Mouse (Mus musculus) naive thymus-derived CD4-positive, alpha-beta T cell, adult 2 months (primary cell): ENCODE measurements around the gene Pitpnc1.

Experiments
- DNase-seq: peaks from one replicate; pipeline ENCODE4 v3.0.0-alpha.2; 2011; ENCODE audit warnings: low read depth

Pitpnc1 gene

GRCm38 (mm10) chr11:107233252-107233890, 237.1 kb downstream of the Pitpnc1 start:
- DNase-seq: no peak

GRCm38 (mm10) chr11:107230128-107230527, 240.4 kb downstream of the Pitpnc1 start:
- DNase-seq: no peak

- DNase-seq: no peak
Observed at GRCm38 (mm10) chr11:107226431-107226830, 244.1 kb downstream of the Pitpnc1 start.

- no peak for DNase-seq
Observed at GRCm38 (mm10) chr11:107226013-107226412, 244.5 kb downstream of the Pitpnc1 start.

- no peak for DNase-seq
Observed at GRCm38 (mm10) chr11:107225301-107225700, 245.2 kb downstream of the Pitpnc1 start.

GRCm38 (mm10) chr11:107223667-107224214, 246.8 kb downstream of the Pitpnc1 start:
- no peak for DNase-seq

- DNase-seq: no peak
Observed at GRCm38 (mm10) chr11:107223169-107223561, 247.3 kb downstream of the Pitpnc1 start.

- no peak for DNase-seq
Observed at GRCm38 (mm10) chr11:107222531-107223168, 247.8 kb downstream of the Pitpnc1 start.

- no peak for DNase-seq
Observed at GRCm38 (mm10) chr11:107215111-107215510, 255.4 kb downstream of the Pitpnc1 start.

- peak; percentile 78 for DNase-seq
Observed at GRCm38 (mm10) chr11:107213745-107214144, 256.8 kb downstream of the Pitpnc1 start.

GRCm38 (mm10) chr11:107209818-107210217, 260.7 kb downstream of the Pitpnc1 start:
- DNase-seq: no peak

GRCm38 (mm10) chr11:107201773-107202172, 268.7 kb downstream of the Pitpnc1 start:
- no peak for DNase-seq

GRCm38 (mm10) chr11:107199281-107199680, 271.2 kb downstream of the Pitpnc1 start:
- peak; percentile 32 for DNase-seq

- no peak for DNase-seq
Observed at GRCm38 (mm10) chr11:107195334-107195733, 275.2 kb downstream of the Pitpnc1 start.

GRCm38 (mm10) chr11:107190376-107190775, 280.1 kb downstream of the Pitpnc1 start:
- DNase-seq: no peak

GRCm38 (mm10) chr11:107188565-107189552, 281.6 kb downstream of the Pitpnc1 start, which contains the start of gene Nol11:
TSS of gene Nol11 (minus strand) at chr11:107189381.
- DNase-seq: peak; percentile 100

- no peak for DNase-seq
Observed at GRCm38 (mm10) chr11:107183777-107184176, 286.7 kb downstream of the Pitpnc1 start.

GRCm38 (mm10) chr11:107161215-107161614, 309.3 kb downstream of the Pitpnc1 start:
- DNase-seq: no peak

GRCm38 (mm10) chr11:107159034-107159433, 311.5 kb downstream of the Pitpnc1 start:
- peak; percentile 68 for DNase-seq
